Mouse (Mus musculus) forebrain, embryonic 16.5 days (tissue): ENCODE measurements around the gene Ttc32. TPM values are rescaled to one million over a fixed set of nuclear protein-coding genes. Genes with fewer than 3 reads are reported as not detected.
A peak's percentile ranks its signal among the peaks of the same experiment; 100 is the strongest.

Experiments
- ATAC-seq: fragments of 200-750 bp; cut with Nextera tagmentation; 2 replicates; pipeline ENCODE4 v1.8.0; 2017; ENCODE audit warnings: mild to moderate bottlenecking, moderate library complexity
- H3K27ac ChIP-seq: fragments of 300-500 bp; sonication (generic); 2 replicates; pipeline ENCODE4 v1.5.1; 2014; ENCODE audit warnings: low read length, control low read depth
- H3K27me3 ChIP-seq: fragments of 300-500 bp; sonication (generic); replicated peaks from 2 replicates; pipeline ENCODE4 v1.6.1; 2014; ENCODE audit warnings: low read length; ENCODE audit not compliant: control insufficient read depth, insufficient read depth
- H3K36me3 ChIP-seq: fragments of 300-500 bp; sonication (generic); 2 replicates; pipeline ENCODE4 v1.6.1; 2014; ENCODE audit not compliant: control insufficient read depth, insufficient read depth
- H3K4me1 ChIP-seq: fragments of 300-500 bp; sonication (generic); replicated peaks from 2 replicates; pipeline ENCODE4 v1.6.1; 2014; ENCODE audit warnings: low read length; ENCODE audit not compliant: control insufficient read depth, insufficient read depth
- H3K4me2 ChIP-seq: fragments of 300-500 bp; sonication (generic); 2 replicates; pipeline ENCODE4 v1.6.1; 2014; ENCODE audit warnings: mild to moderate bottlenecking, low read length, control low read depth
- H3K4me3 ChIP-seq: fragments of 300-500 bp; sonication (generic); replicated peaks from 2 replicates; pipeline ENCODE4 v1.5.1; 2014; ENCODE audit warnings: mild to moderate bottlenecking, low read length, control low read depth
- H3K9ac ChIP-seq: fragments of 300-500 bp; sonication (generic); replicated peaks from 2 replicates; pipeline ENCODE4 v1.6.1; 2014; ENCODE audit warnings: low read depth, low read length, control low read depth
- H3K9me3 ChIP-seq: fragments of 300-500 bp; sonication (generic); 2 replicates; pipeline ENCODE4 v1.6.1; 2016; ENCODE audit warnings: low read length; ENCODE audit not compliant: control insufficient read depth
- WGBS: fragments of 180-500 bp; shearing (Covaris S2); extraction: QIAGEN DNeasy Blood & Tissue Kit; methylation state at CpG from one replicate; pipeline ENCODE4 v1.1.7; 2014; 5-methylcytosine and 5-hydroxymethylcytosine counted together
- polyA plus RNA-seq: library from polyadenylated mRNA; unstranded; fragments of >200 nt; fragmentation: Nextera tagmentation; extraction: Ambion mirVana; gene quantifications from 2 replicates; pipeline ENCODE4 v1.2.1, GENCODE M21; 2015

Ttc32 gene
- polyA plus RNA-seq, 1 experiment from 2014 or later = 8.9 TPM

GRCm38 (mm10) chr12:9040177-9040576 lies 10.4 kb downstream of the Ttc32 start:
- Histone ChIP-seq H3K4me1 (no peaks in the 10 kb centered on the region), H3K9ac (no peak overlapping the region), H3K27ac (no peak overlapping the region), H3K36me3 (no peaks in the 10 kb centered on the region), H3K4me3 (no peak overlapping the region), H3K27me3 (no peaks in the 10 kb centered on the region), H3K9me3 (no peaks in the 10 kb centered on the region), H3K4me2 (no peak overlapping the region)
- no peak for ATAC-seq
- WGBS = 88% methylated on average over 5 of the region's 5 CpGs

GRCm38 (mm10) chr12:9040686-9041085 lies 10.9 kb downstream of the Ttc32 start:
- no peak for ATAC-seq
- Histone ChIP-seq H3K27ac (no peak overlapping the region), H3K27me3 (no peaks in the 10 kb centered on the region), H3K36me3 (no peaks in the 10 kb centered on the region), H3K4me2 (no peak overlapping the region), H3K9me3 (no peaks in the 10 kb centered on the region), H3K4me3 (no peak overlapping the region), H3K4me1 (no peaks in the 10 kb centered on the region), H3K9ac (no peak overlapping the region)
- WGBS = 77% methylated on average over 7 of the region's 7 CpGs

GRCm38 (mm10) chr12:9042316-9042715 lies 12.5 kb downstream of the Ttc32 start:
- Histone ChIP-seq H3K9ac (no peak overlapping the region), H3K4me1 (no peaks in the 10 kb centered on the region), H3K9me3 (no peaks in the 10 kb centered on the region), H3K4me3 (no peak overlapping the region), H3K36me3 (no peaks in the 10 kb centered on the region), H3K27me3 (no peaks in the 10 kb centered on the region), H3K4me2 (no peak overlapping the region), H3K27ac (no peak overlapping the region)
- no peak for ATAC-seq
- WGBS = 60% methylated on average over 5 of the region's 5 CpGs

GRCm38 (mm10) chr12:9042759-9043158 lies 13.0 kb downstream of the Ttc32 start:
- H3K36me3 ChIP-seq = no peaks in the 10 kb centered on the region
- H3K9me3 ChIP-seq = no peaks in the 10 kb centered on the region
- no peak overlapping the region for H3K4me2 ChIP-seq
- H3K4me1 ChIP-seq = no peaks in the 10 kb centered on the region
- H3K9ac ChIP-seq = no peak overlapping the region
- no peaks in the 10 kb centered on the region for H3K27me3 ChIP-seq
- H3K27ac ChIP-seq = no peak overlapping the region
- 88% methylated on average over 3 of the region's 3 CpGs for WGBS
- no peak overlapping the region for H3K4me3 ChIP-seq
- ATAC-seq = peak; percentile 31; the same call in 1 of the 2 replicates

GRCm38 (mm10) chr12:9044666-9045065 lies 14.9 kb downstream of the Ttc32 start:
- 94% methylated on average over 7 of the region's 7 CpGs for WGBS
- H3K9ac ChIP-seq = no peak overlapping the region
- no peak overlapping the region for H3K4me2 ChIP-seq
- no peak overlapping the region for H3K4me3 ChIP-seq
- no peak overlapping the region for H3K27ac ChIP-seq
- ATAC-seq = no peak
- no peaks in the 10 kb centered on the region for H3K9me3 ChIP-seq
- no peaks in the 10 kb centered on the region for H3K36me3 ChIP-seq
- no peaks in the 10 kb centered on the region for H3K27me3 ChIP-seq
- H3K4me1 ChIP-seq = no peaks in the 10 kb centered on the region

GRCm38 (mm10) chr12:9046674-9047073 lies 16.9 kb downstream of the Ttc32 start:
- no peak for ATAC-seq
- no peak overlapping the region for H3K27ac ChIP-seq
- no peaks in the 10 kb centered on the region for H3K27me3 ChIP-seq
- H3K36me3 ChIP-seq = no peaks in the 10 kb centered on the region
- WGBS = 70% methylated on average over 4 of the region's 4 CpGs
- no peaks in the 10 kb centered on the region for H3K4me1 ChIP-seq
- H3K4me2 ChIP-seq = no peak overlapping the region
- H3K9ac ChIP-seq = no peak overlapping the region
- no peaks in the 10 kb centered on the region for H3K9me3 ChIP-seq
- no peak overlapping the region for H3K4me3 ChIP-seq

GRCm38 (mm10) chr12:9048090-9048489 lies 18.3 kb downstream of the Ttc32 start:
- 84% methylated on average over 8 of the region's 8 CpGs for WGBS
- no peak overlapping the region for H3K9ac ChIP-seq

GRCm38 (mm10) chr12:9050824-9051223 lies 21.0 kb downstream of the Ttc32 start:
- Histone ChIP-seq H3K4me3 (no peak overlapping the region), H3K4me1 (no peaks in the 10 kb centered on the region), H3K4me2 (no peak overlapping the region), H3K27me3 (no peaks in the 10 kb centered on the region), H3K36me3 (no peaks in the 10 kb centered on the region), H3K9me3 (no peaks in the 10 kb centered on the region), H3K27ac (no peak overlapping the region), H3K9ac (no peak overlapping the region)
- no peak for ATAC-seq
- WGBS = 35% methylated on average over 6 of the region's 6 CpGs

More at GRCm38 (mm10) chr12:9048090-9048489, 18.3 kb downstream of the Ttc32 start:
- no peak overlapping the region for H3K27ac ChIP-seq
- ATAC-seq = no peak
- H3K4me3 ChIP-seq = no peak overlapping the region
- H3K4me1 ChIP-seq = no peaks in the 10 kb centered on the region
- H3K4me2 ChIP-seq = no peak overlapping the region
- no peaks in the 10 kb centered on the region for H3K9me3 ChIP-seq
- no peaks in the 10 kb centered on the region for H3K36me3 ChIP-seq
- H3K27me3 ChIP-seq = no peaks in the 10 kb centered on the region

- H3K27me3 ChIP-seq = no peaks in the 10 kb centered on the region
- H3K4me2 ChIP-seq = no peak overlapping the region
- H3K4me3 ChIP-seq = no peak overlapping the region
- 59% methylated on average over 8 of the region's 8 CpGs for WGBS
- no peaks in the 10 kb centered on the region for H3K4me1 ChIP-seq
- ATAC-seq = peak; percentile 90
- H3K36me3 ChIP-seq = no peaks in the 10 kb centered on the region
- no peaks in the 10 kb centered on the region for H3K9me3 ChIP-seq
- H3K9ac ChIP-seq = no peak overlapping the region
- no peak overlapping the region for H3K27ac ChIP-seq
Measured at GRCm38 (mm10) chr12:9052075-9052829, 22.5 kb downstream of the Ttc32 start.

GRCm38 (mm10) chr12:9053345-9053744 lies 23.5 kb downstream of the Ttc32 start:
- no peak for ATAC-seq
- Histone ChIP-seq H3K27me3 (no peaks in the 10 kb centered on the region), H3K27ac (no peak overlapping the region), H3K9ac (no peak overlapping the region), H3K36me3 (no peaks in the 10 kb centered on the region), H3K9me3 (no peaks in the 10 kb centered on the region), H3K4me2 (no peak overlapping the region), H3K4me3 (no peak overlapping the region), H3K4me1 (no peaks in the 10 kb centered on the region)
- WGBS = 51% methylated on average over 7 of the region's 7 CpGs
